Mouse (Mus musculus) testis, adult 2 months (tissue): ENCODE data around the gene Mroh2a.
"Not testable (repeated sequence)": the region's sequence is repeated elsewhere in the genome, so short reads cannot be mapped to it uniquely, and the experiment has no call there.

Experiments used
- CTCF ChIP-seq: fragments of 200-500 bp; IDR thresholded peaks from 2 replicates; pipeline ENCODE4 v1.5.1; 2012; ENCODE audit warnings: low read depth, mild to moderate bottlenecking, inconsistent platforms, low read length, moderate library complexity; ENCODE audit not compliant: control insufficient read depth, insufficient read depth, insufficient replicate concordance
- POLR2A ChIP-seq: fragments of 200-500 bp; IDR thresholded peaks from 2 replicates; pipeline ENCODE4 v1.6.1; 2012; ENCODE audit warnings: low read depth, mild to moderate bottlenecking, inconsistent platforms, low read length, moderate library complexity; ENCODE audit not compliant: control insufficient read depth

DNA sequence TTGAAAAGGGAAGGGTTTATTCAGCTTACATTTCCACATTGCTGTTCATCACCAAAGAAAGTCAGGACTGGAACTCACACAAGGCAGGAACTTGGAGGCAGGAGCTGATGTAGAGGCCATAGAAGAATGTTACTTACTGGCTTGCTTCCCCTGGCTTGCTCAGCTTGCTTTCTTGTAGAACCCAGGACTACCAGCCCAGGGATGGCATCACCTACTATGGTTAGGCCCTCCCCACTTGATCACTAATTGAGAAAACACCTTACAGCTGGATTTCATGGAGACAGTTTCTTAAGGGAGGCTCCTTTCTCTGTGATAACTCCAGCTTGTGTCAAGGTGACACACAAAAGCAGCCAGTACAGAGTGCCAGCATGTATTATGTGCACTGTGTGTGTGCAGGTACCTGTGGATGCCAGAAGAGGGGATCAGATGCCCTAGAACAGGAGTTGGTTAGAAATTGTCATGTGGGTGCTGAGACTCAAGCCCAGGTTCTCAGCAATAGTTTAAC, 3.7 kb upstream of the Mroh2a start:
- not testable (repeated sequence) for TF ChIP-seq CTCF, POLR2A
